Mouse (Mus musculus): Measurements from ENCODE around the gene Gabbr2. TPM values are rescaled to one million over a fixed set of nuclear protein-coding genes. Genes with fewer than 3 reads are reported as not detected.

Gabbr2 gene
- polyA plus RNA-seq, 1 experiment from 2014 or later = 4.0 TPM

- Histone ChIP-seq H3K9ac (no peak overlapping the region), H3K4me2 (no peak overlapping the region), H3K4me1 (replicated peaks) (peaks cover 7% of the 10 kb centered on the region; the same call in 1 of the 2 replicates), H3K27me3 (no peaks in the 10 kb centered on the region), H3K36me3 (no peaks in the 10 kb centered on the region), H3K9me3 (no peaks in the 10 kb centered on the region), H3K4me3 (no peak overlapping the region), H3K27ac (no peak overlapping the region)
- WGBS = 69% methylated on average over 4 of the region's 4 CpGs
- ATAC-seq (ENCODE audit: low FRiP score) = no peak
Observed at GRCm38 (mm10) chr4:46956966-46957365, 34.7 kb downstream of the Gabbr2 start.

- Histone ChIP-seq H3K4me3 (no peak overlapping the region), H3K9ac (no peak overlapping the region), H3K27ac (no peak overlapping the region), H3K27me3 (no peaks in the 10 kb centered on the region), H3K4me1 (replicated peaks) (no peaks in the 10 kb centered on the region), H3K9me3 (no peaks in the 10 kb centered on the region), H3K36me3 (no peaks in the 10 kb centered on the region), H3K4me2 (no peak overlapping the region)
- WGBS = 86% methylated on average over 7 of the region's 7 CpGs
- no peak for ATAC-seq (ENCODE audit: low FRiP score)
Observed at GRCm38 (mm10) chr4:46953021-46953420, 38.7 kb downstream of the Gabbr2 start.

- ATAC-seq (ENCODE audit: low FRiP score) = no peak
Observed at GRCm38 (mm10) chr4:46952562-46952961, 39.1 kb downstream of the Gabbr2 start.

GRCm38 (mm10) chr4:46934291-46934690, 57.4 kb downstream of the Gabbr2 start:
- Histone ChIP-seq H3K9me3 (no peaks in the 10 kb centered on the region), H3K36me3 (no peaks in the 10 kb centered on the region), H3K27me3 (no peaks in the 10 kb centered on the region), H3K4me2 (no peak overlapping the region), H3K9ac (no peak overlapping the region), H3K4me1 (replicated peaks) (peaks cover 21% of the 10 kb centered on the region), H3K4me3 (no peak overlapping the region), H3K27ac (no peak overlapping the region)
- no peak for ATAC-seq (ENCODE audit: low FRiP score)
- WGBS = 75% methylated on average over 3 of the region's 3 CpGs

More at GRCm38 (mm10) chr4:46952562-46952961, 39.1 kb downstream of the Gabbr2 start:
- no peak overlapping the region for H3K27ac ChIP-seq
- H3K9ac ChIP-seq = no peak overlapping the region
- H3K9me3 ChIP-seq = no peaks in the 10 kb centered on the region
- 88% methylated on average over 4 of the region's 4 CpGs for WGBS
- H3K36me3 ChIP-seq = no peaks in the 10 kb centered on the region
- no peaks in the 10 kb centered on the region for H3K4me1 ChIP-seq (replicated peaks)
- no peak overlapping the region for H3K4me3 ChIP-seq
- H3K27me3 ChIP-seq = no peaks in the 10 kb centered on the region
- no peak overlapping the region for H3K4me2 ChIP-seq

GRCm38 (mm10) chr4:46933590-46933989, 58.1 kb downstream of the Gabbr2 start:
- no peak overlapping the region for H3K9ac ChIP-seq
- no peaks in the 10 kb centered on the region for H3K9me3 ChIP-seq
- no peaks in the 10 kb centered on the region for H3K27me3 ChIP-seq
- H3K4me2 ChIP-seq = no peak overlapping the region
- WGBS = 73% methylated on average over 2 of the region's 2 CpGs
- no peak overlapping the region for H3K4me3 ChIP-seq
- H3K36me3 ChIP-seq = no peaks in the 10 kb centered on the region
- no peak for ATAC-seq (ENCODE audit: low FRiP score)
- H3K4me1 ChIP-seq (replicated peaks) = peaks cover 21% of the 10 kb centered on the region
- no peak overlapping the region for H3K27ac ChIP-seq

- H3K9ac ChIP-seq = no peak overlapping the region
- peak overlapping the region; percentile 48; the same call in 1 of the 2 replicates for H3K27ac ChIP-seq
- no peak overlapping the region for H3K4me2 ChIP-seq
- 0 out of 2 replicates have a peak, but pooled peaks have one; percentile 12 for ATAC-seq (ENCODE audit: low FRiP score)
- no peak overlapping the region for H3K4me3 ChIP-seq
- peaks cover 26% of the 10 kb centered on the region for H3K4me1 ChIP-seq (replicated peaks)
- WGBS = 37% methylated on average over 9 of the region's 9 CpGs
- no peaks in the 10 kb centered on the region for H3K27me3 ChIP-seq
- no peaks in the 10 kb centered on the region for H3K9me3 ChIP-seq
- no peaks in the 10 kb centered on the region for H3K36me3 ChIP-seq
Observed at GRCm38 (mm10) chr4:46931706-46932397, 59.8 kb downstream of the Gabbr2 start.

- Histone ChIP-seq H3K27me3 (no peaks in the 10 kb centered on the region), H3K4me2 (no peak overlapping the region), H3K27ac (no peak overlapping the region), H3K4me1 (replicated peaks) (peaks cover 30% of the 10 kb centered on the region), H3K9ac (no peak overlapping the region), H3K4me3 (no peak overlapping the region), H3K9me3 (no peaks in the 10 kb centered on the region), H3K36me3 (no peaks in the 10 kb centered on the region)
- no peak for ATAC-seq (ENCODE audit: low FRiP score)
- WGBS = 58% methylated on average over 3 of the region's 3 CpGs
Observed at GRCm38 (mm10) chr4:46928112-46928511, 63.6 kb downstream of the Gabbr2 start.

- no peak overlapping the region for H3K27ac ChIP-seq
- ATAC-seq (ENCODE audit: low FRiP score) = no peak
- H3K27me3 ChIP-seq = no peaks in the 10 kb centered on the region
- WGBS = 49% methylated on average over 8 of the region's 8 CpGs
- no peaks in the 10 kb centered on the region for H3K36me3 ChIP-seq
- H3K4me2 ChIP-seq = no peak overlapping the region
- H3K9me3 ChIP-seq = no peaks in the 10 kb centered on the region
- no peak overlapping the region for H3K4me3 ChIP-seq
- no peak overlapping the region for H3K9ac ChIP-seq
- H3K4me1 ChIP-seq (replicated peaks) = peaks cover 13% of the 10 kb centered on the region
Observed at GRCm38 (mm10) chr4:46919144-46919543, 72.5 kb downstream of the Gabbr2 start.

- 82% methylated on average over 6 of the region's 6 CpGs for WGBS
- H3K36me3 ChIP-seq = no peaks in the 10 kb centered on the region
- H3K4me1 ChIP-seq (replicated peaks) = peaks cover 7% of the 10 kb centered on the region; the same call in 1 of the 2 replicates
- H3K4me2 ChIP-seq = no peak overlapping the region
- no peak overlapping the region for H3K9ac ChIP-seq
- H3K27ac ChIP-seq = no peak overlapping the region
- no peaks in the 10 kb centered on the region for H3K9me3 ChIP-seq
- no peak for ATAC-seq (ENCODE audit: low FRiP score)
- H3K27me3 ChIP-seq = no peaks in the 10 kb centered on the region
- no peak overlapping the region for H3K4me3 ChIP-seq
Observed at GRCm38 (mm10) chr4:46916786-46917185, 74.9 kb downstream of the Gabbr2 start.

GRCm38 (mm10) chr4:46915934-46916333, 75.7 kb downstream of the Gabbr2 start:
- no peak for ATAC-seq (ENCODE audit: low FRiP score)
- WGBS = 82% methylated on average over 12 of the region's 12 CpGs
- Histone ChIP-seq H3K9me3 (no peaks in the 10 kb centered on the region), H3K27ac (no peak overlapping the region), H3K27me3 (no peaks in the 10 kb centered on the region), H3K4me2 (no peak overlapping the region), H3K36me3 (no peaks in the 10 kb centered on the region), H3K4me3 (no peak overlapping the region), H3K9ac (no peak overlapping the region), H3K4me1 (replicated peaks) (peaks cover 7% of the 10 kb centered on the region; the same call in 1 of the 2 replicates)

GRCm38 (mm10) chr4:46915476-46915875, 76.2 kb downstream of the Gabbr2 start:
- Histone ChIP-seq H3K4me3 (no peak overlapping the region), H3K36me3 (no peaks in the 10 kb centered on the region), H3K4me2 (no peak overlapping the region), H3K9me3 (no peaks in the 10 kb centered on the region), H3K4me1 (replicated peaks) (peaks cover 7% of the 10 kb centered on the region; the same call in 1 of the 2 replicates), H3K9ac (no peak overlapping the region), H3K27me3 (no peaks in the 10 kb centered on the region), H3K27ac (0 out of 2 replicates have a peak overlapping the region, but pooled peaks have one; percentile 12)
- WGBS = 66% methylated on average over 14 of the region's 14 CpGs
- ATAC-seq (ENCODE audit: low FRiP score) = no peak

GRCm38 (mm10) chr4:46914606-46915005, 77.1 kb downstream of the Gabbr2 start:
- Histone ChIP-seq H3K27me3 (no peaks in the 10 kb centered on the region), H3K9ac (no peak overlapping the region), H3K4me1 (replicated peaks) (peaks cover 7% of the 10 kb centered on the region; the same call in 1 of the 2 replicates), H3K4me3 (no peak overlapping the region), H3K9me3 (peaks cover 5% of the 10 kb centered on the region; the same call in 1 of the 2 replicates), H3K27ac (no peak overlapping the region), H3K36me3 (no peaks in the 10 kb centered on the region), H3K4me2 (no peak overlapping the region)
- ATAC-seq (ENCODE audit: low FRiP score) = no peak
- WGBS = 95% methylated on average over 6 of the region's 6 CpGs
